Mouse (Mus musculus): ENCODE measurements around the gene Dnajc5. TPM values are rescaled to one million over a fixed set of nuclear protein-coding genes. Genes with fewer than 3 reads are reported as not detected.
"Not testable (repeated sequence)": the region's sequence is repeated elsewhere in the genome, so short reads cannot be mapped to it uniquely, and the experiment has no call there.

The Dnajc5 gene
- polyA plus RNA-seq, 1 experiment from 2014 or later = 82.0 TPM

DNA sequence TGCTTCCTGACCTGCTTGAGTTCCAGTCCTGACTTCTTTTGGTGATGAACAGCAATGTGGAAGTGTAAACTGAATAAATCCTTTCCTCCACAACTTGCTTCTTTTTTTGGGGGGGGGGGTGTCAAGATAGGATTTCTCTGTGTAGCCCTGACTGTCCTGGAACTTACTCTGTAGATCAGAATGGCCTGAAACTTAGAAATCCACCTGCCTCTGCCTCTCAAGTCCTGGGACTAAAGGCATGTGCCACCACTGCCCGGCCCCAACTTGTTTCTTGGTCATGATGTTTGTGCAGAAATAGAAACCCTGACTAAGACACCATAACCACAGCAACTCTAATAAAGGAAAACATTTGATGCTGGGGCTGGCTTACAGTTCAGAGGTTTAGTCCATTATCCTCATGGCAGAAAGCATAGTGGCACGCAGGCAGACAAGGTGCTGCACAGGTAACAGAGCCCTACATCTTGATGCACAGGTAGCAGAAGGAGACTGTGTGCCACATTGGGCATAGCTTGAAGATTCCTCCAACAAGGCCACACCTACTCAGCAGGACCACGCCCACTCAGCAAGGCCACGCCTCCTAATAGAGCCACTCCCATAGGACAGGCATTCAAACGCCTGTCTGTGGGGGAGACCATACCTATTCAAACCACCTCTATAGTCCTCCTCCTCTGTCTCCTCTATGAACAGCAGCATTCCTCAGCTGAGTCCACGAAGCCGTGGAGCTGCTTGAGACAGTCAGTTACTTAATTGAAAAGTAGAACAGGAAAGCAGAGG lies 28.7 kb upstream of the Dnajc5 start:
- no peaks in the 10 kb centered on the region for H3K36me3 ChIP-seq (ENCODE audit: control insufficient read depth, insufficient read depth, low read length)
- H3K9ac ChIP-seq (ENCODE audit: low read length) = no peak overlapping the region
- no peak overlapping the region for H3K4me3 ChIP-seq (ENCODE audit: low read length)
- ATAC-seq (ENCODE audit: low read depth) = no peak
- no peak overlapping the region for H3K4me2 ChIP-seq (ENCODE audit: low read depth, low read length)
- WGBS = 24% methylated on average over 7 of the region's 7 CpGs
- no peaks in the 10 kb centered on the region for H3K27me3 ChIP-seq (ENCODE audit: control insufficient read depth, insufficient read depth, low read depth, low read length)
- no peak overlapping the region for H3K27ac ChIP-seq (ENCODE audit: low read length)
- H3K9me3 ChIP-seq (ENCODE audit: control insufficient read depth, low read length) = no peaks in the 10 kb centered on the region
- H3K4me1 ChIP-seq (replicated peaks; ENCODE audit: control insufficient read depth, insufficient read depth, low read length) = peaks cover 23% of the 10 kb centered on the region

DNA sequence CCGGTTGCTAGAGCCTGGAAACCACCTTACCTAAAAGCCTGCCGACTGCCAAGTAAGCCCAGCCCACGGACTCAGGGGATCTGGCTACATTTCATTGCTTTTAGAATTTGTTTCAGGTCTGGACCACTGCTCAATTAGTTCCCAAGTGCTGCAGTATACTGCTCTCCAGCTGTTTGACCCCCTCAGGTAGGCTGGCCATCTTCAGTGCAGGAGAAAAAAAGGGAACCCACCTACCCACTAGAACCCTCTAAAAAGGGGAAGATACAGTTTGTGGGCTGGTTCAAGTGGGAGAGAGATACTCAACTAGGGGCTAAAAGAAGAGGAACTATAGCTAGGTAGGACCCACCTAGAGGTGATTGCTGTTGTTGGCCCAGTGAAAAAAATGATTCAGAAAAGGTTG lies 28.1 kb upstream of the Dnajc5 start:
- no peak overlapping the region for H3K9ac ChIP-seq (ENCODE audit: low read length)
- H3K4me2 ChIP-seq (ENCODE audit: low read depth, low read length) = no peak overlapping the region
- ATAC-seq (ENCODE audit: low read depth) = no peak
- H3K4me1 ChIP-seq (replicated peaks; ENCODE audit: control insufficient read depth, insufficient read depth, low read length) = peaks cover 17% of the 10 kb centered on the region
- H3K9me3 ChIP-seq (ENCODE audit: control insufficient read depth, low read length) = no peaks in the 10 kb centered on the region
- WGBS = 46% methylated on average over 3 of the region's 3 CpGs
- no peak overlapping the region for H3K27ac ChIP-seq (ENCODE audit: low read length)
- no peaks in the 10 kb centered on the region for H3K36me3 ChIP-seq (ENCODE audit: control insufficient read depth, insufficient read depth, low read length)
- H3K27me3 ChIP-seq (ENCODE audit: control insufficient read depth, insufficient read depth, low read depth, low read length) = no peaks in the 10 kb centered on the region
- H3K4me3 ChIP-seq (ENCODE audit: low read length) = no peak overlapping the region

DNA sequence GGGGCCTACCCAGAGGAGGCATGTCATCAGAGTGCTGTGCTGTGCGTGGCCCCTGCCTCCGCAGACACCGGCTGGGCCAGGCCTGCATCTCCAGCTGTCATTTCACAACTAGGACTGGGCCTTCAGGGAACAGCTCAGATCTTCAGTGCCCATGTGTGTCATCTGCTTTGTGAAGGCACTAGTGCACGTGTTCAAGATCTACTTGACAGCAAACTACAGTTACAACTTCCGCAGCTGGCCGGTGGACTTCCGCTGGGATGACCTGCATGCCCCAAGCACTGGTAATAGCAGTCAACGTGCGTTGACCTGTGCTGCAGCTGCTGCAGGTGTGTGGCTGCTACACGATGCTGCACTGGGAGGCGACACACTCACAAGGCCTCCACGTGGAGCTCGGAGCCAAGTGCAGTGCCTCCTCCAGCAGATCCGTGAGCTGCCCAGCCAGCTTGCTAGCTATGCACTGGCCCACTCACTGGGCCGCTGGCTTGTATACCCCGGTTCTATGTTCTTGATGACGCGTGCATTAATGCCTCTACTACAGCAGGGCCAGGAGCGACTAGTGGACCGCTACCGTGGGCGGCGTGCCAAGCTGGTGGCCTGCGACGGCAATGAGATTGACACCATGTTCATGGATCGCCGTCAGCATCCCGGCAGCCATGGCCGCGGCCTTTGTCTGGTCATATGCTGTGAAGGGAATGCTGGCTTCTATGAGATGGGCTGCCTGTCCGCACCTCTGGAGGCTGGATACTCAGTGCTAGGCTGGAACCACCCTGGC lies 26.9 kb upstream of the Dnajc5 start, which contains the start of gene Abhd16b:
Gene Abhd16b, plus strand, starts transcription at position 51 of the 772 bp plus-strand sequence.
- Histone ChIP-seq H3K4me2 (ENCODE audit: low read depth, low read length) (no peak within 1 kb of the TSS), H3K27me3 (ENCODE audit: control insufficient read depth, insufficient read depth, low read depth, low read length) (no peaks in the 10 kb centered on the region), H3K9me3 (ENCODE audit: control insufficient read depth, low read length) (no peaks in the 10 kb centered on the region), H3K9ac (ENCODE audit: low read length) (no peak within 1 kb of the TSS), H3K36me3 (ENCODE audit: control insufficient read depth, insufficient read depth, low read length) (no peaks in the 10 kb centered on the region), H3K27ac (ENCODE audit: low read length) (no peak within 1 kb of the TSS), H3K4me3 (ENCODE audit: low read length) (no peak within 1 kb of the TSS), H3K4me1 (replicated peaks; ENCODE audit: control insufficient read depth, insufficient read depth, low read length) (peaks cover 11% of the 10 kb centered on the region)
- ATAC-seq (ENCODE audit: low read depth) = no peak
- 79% methylated on average over 31 of the region's 31 CpGs for WGBS

DNA sequence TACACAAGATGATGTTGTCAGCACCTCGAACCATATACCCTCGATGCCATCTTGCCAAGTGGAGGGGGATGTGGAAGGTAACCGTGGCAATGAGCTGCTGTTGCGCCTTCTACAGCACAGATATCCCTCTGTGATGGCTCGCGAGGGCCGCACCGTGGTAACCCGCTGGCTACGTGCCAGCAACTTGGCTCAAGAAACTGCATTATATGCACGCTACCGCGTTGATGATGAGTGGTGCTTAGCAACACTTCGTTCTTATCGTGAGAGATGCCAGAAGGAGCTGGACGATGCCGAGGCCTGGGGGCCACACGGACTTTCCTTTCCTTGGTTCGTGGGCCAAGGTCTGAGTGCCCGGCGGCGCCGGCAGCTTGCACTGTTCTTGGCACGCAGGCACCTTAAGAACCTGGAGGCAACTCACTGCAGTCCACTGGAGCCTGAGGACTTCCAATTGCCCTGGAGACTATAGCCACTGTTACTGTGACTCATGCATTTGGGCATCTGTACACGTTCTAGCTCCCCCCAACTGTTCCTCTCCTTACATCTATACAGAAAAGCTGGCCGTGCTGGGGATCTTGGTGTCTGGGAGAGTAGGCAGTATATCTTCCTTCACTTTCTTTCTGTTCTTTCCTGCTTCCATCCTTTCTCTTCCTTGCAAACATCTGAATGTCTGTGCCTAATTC lies 25.9 kb upstream of the Dnajc5 start:
- no peaks in the 10 kb centered on the region for H3K27me3 ChIP-seq (ENCODE audit: control insufficient read depth, insufficient read depth, low read depth, low read length)
- no peaks in the 10 kb centered on the region for H3K36me3 ChIP-seq (ENCODE audit: control insufficient read depth, insufficient read depth, low read length)
- H3K9ac ChIP-seq (ENCODE audit: low read length) = no peak overlapping the region
- H3K27ac ChIP-seq (ENCODE audit: low read length) = no peak overlapping the region
- WGBS = 56% methylated on average over 26 of the region's 26 CpGs
- no peak for ATAC-seq (ENCODE audit: low read depth)
- H3K4me3 ChIP-seq (ENCODE audit: low read length) = no peak overlapping the region
- no peak overlapping the region for H3K4me2 ChIP-seq (ENCODE audit: low read depth, low read length)
- H3K4me1 ChIP-seq (replicated peaks; ENCODE audit: control insufficient read depth, insufficient read depth, low read length) = peaks cover 14% of the 10 kb centered on the region
- H3K9me3 ChIP-seq (ENCODE audit: control insufficient read depth, low read length) = no peaks in the 10 kb centered on the region

DNA sequence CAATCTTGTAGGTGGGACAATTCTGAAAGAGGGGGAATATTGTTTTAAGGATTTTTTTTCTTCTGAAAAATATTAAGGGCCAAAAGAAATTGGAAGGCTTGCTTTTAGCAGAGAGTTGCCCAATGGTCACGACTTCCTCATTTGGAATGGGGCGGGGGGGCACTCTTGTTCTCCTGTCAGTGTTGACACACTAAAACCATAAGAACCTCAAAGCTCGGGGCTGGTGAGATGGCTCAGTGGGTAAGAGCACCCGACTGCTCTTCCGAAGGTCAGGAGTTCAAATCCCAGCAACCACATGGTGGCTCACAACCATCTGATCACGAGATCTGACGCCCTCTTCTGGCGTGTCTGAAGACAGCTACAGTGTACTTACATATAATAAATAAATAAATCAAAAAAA lies 24.4 kb upstream of the Dnajc5 start:
- not testable (repeated sequence) for H3K36me3 ChIP-seq (ENCODE audit: control insufficient read depth, insufficient read depth, low read length); H3K27me3 ChIP-seq (ENCODE audit: control insufficient read depth, insufficient read depth, low read depth, low read length); H3K9ac ChIP-seq (ENCODE audit: low read length); ATAC-seq (ENCODE audit: low read depth); H3K27ac ChIP-seq (ENCODE audit: low read length); H3K4me3 ChIP-seq (ENCODE audit: low read length); H3K9me3 ChIP-seq (ENCODE audit: control insufficient read depth, low read length); H3K4me2 ChIP-seq (ENCODE audit: low read depth, low read length)
- 46% methylated on average over 8 of the region's 8 CpGs for WGBS
- peaks cover 14% of the 10 kb centered on the region for H3K4me1 ChIP-seq (replicated peaks; ENCODE audit: control insufficient read depth, insufficient read depth, low read length)

DNA sequence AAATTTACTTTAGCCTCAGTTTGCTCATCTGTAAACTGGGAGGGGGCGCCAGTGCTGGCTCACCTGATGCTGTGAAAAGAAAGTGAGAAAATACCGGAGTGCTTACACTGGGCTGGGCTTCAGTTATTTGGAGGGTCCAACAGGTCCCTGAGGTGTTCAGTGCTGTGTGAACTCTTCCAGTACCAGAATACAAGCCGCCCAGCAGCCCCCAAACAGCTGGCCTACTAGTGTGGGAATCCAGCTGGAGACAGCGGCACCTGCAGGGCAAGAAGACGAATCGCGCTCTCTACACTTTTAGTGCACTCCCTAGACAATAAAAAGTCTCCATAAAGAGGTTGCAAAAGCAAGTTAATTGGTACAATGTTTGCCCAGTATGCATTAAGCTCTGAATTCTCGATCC lies 24.0 kb upstream of the Dnajc5 start:
- H3K9me3 ChIP-seq (ENCODE audit: control insufficient read depth, low read length) = no peaks in the 10 kb centered on the region
- H3K36me3 ChIP-seq (ENCODE audit: control insufficient read depth, insufficient read depth, low read length) = peaks cover 3% of the 10 kb centered on the region
- WGBS = 15% methylated on average over 8 of the region's 8 CpGs
- ATAC-seq (ENCODE audit: low read depth) = peak; percentile 56
- H3K9ac ChIP-seq (ENCODE audit: low read length) = peak overlapping the region; percentile 59
- peak overlapping the region; percentile 77 for H3K4me2 ChIP-seq (ENCODE audit: low read depth, low read length)
- peak overlapping the region; percentile 76 for H3K27ac ChIP-seq (ENCODE audit: low read length)
- H3K4me1 ChIP-seq (replicated peaks; ENCODE audit: control insufficient read depth, insufficient read depth, low read length) = peaks cover 14% of the 10 kb centered on the region
- no peaks in the 10 kb centered on the region for H3K27me3 ChIP-seq (ENCODE audit: control insufficient read depth, insufficient read depth, low read depth, low read length)
- H3K4me3 ChIP-seq (ENCODE audit: low read length) = peak overlapping the region; percentile 95

DNA sequence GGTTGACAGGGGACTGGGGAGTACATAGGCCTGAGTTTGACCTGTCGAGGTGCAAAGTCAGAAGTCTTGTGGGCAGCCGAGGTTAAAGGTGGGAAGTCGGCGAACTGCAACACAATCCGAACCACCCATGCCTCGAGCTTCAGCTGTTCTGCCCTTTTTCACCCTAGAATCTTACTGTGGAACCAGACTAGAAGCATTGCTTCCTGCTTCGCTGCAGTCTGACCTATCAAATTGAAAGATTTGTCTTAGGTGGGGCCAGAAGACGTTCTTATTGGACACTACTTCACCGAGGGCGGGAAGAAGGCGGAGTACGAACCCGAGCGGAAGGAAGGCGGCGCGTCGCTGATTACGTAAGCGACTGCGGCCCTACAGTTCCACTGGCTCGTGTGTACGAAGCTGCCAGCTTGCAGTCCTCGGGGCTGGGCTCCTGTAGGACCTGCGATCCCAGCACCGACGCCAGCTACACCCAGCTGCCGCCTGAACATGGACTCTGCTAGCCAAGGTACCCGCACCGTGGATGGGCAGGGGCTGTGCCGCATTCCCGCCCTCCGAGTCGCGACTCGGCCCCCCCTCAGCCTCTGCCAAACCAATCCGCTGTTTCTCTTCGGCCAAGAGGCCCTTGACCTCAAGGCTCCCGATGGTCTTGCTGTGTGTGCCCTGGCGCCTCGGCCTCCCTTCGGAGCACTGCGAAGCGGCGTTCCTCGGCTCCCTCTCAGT lies 23.3 kb upstream of the Dnajc5 start, which contains the start of gene Tpd52l2:
Gene Tpd52l2, plus strand, starts transcription at position 312 of the 717 bp plus-strand sequence.
- H3K27ac ChIP-seq (ENCODE audit: low read length) = peak within 1 kb of the TSS; percentile 97
- H3K36me3 ChIP-seq (ENCODE audit: control insufficient read depth, insufficient read depth, low read length) = peaks cover 6% of the 10 kb centered on the region
- peak; percentile 98 for ATAC-seq (ENCODE audit: low read depth)
- H3K4me1 ChIP-seq (replicated peaks; ENCODE audit: control insufficient read depth, insufficient read depth, low read length) = peaks cover 14% of the 10 kb centered on the region
- WGBS = under 1% methylated on average over 46 of the region's 46 CpGs
- H3K27me3 ChIP-seq (ENCODE audit: control insufficient read depth, insufficient read depth, low read depth, low read length) = no peaks in the 10 kb centered on the region
- peak within 1 kb of the TSS; percentile 96 for H3K9ac ChIP-seq (ENCODE audit: low read length)
- peak within 1 kb of the TSS; percentile 95 for H3K4me3 ChIP-seq (ENCODE audit: low read length)
- H3K4me2 ChIP-seq (ENCODE audit: low read depth, low read length) = peak within 1 kb of the TSS; percentile 85
- no peaks in the 10 kb centered on the region for H3K9me3 ChIP-seq (ENCODE audit: control insufficient read depth, low read length)

DNA sequence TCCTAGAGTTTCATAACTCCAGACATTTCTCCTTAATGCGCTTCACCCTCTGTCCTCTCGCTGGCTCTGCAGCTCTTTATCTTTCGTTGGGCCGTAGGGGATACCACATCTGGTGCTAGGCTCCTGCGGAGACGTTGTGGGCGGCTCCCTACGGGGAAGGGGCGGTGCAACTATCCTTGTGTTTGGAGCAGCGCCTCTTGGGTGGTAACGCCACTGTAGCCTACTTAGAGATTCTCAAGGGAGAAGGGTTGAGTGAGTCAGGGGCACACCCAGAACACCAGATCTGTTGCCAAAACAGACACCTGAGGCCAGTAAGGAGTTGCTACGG lies 22.8 kb upstream of the Dnajc5 start:
- Histone ChIP-seq H3K27me3 (ENCODE audit: control insufficient read depth, insufficient read depth, low read depth, low read length) (no peaks in the 10 kb centered on the region), H3K9ac (ENCODE audit: low read length) (peak overlapping the region; percentile 96), H3K4me3 (ENCODE audit: low read length) (peak overlapping the region; percentile 95), H3K9me3 (ENCODE audit: control insufficient read depth, low read length) (no peaks in the 10 kb centered on the region), H3K4me1 (replicated peaks; ENCODE audit: control insufficient read depth, insufficient read depth, low read length) (peaks cover 14% of the 10 kb centered on the region), H3K27ac (ENCODE audit: low read length) (peak overlapping the region; percentile 97), H3K36me3 (ENCODE audit: control insufficient read depth, insufficient read depth, low read length) (peaks cover 10% of the 10 kb centered on the region), H3K4me2 (ENCODE audit: low read depth, low read length) (peak overlapping the region; percentile 85)
- peak; percentile 75 for ATAC-seq (ENCODE audit: low read depth)
- WGBS = under 1% methylated on average over 12 of the region's 12 CpGs

All from lung, embryonic 16.5 days (tissue).